Mouse (Mus musculus) ES-E14 (cell line): ENCODE measurements around the gene Gm15056.

Source experiments
- CHD2 ChIP-seq: IDR thresholded peaks from 2 replicates; pipeline ENCODE4 v1.6.1; 2014; ENCODE audit warnings: mild to moderate bottlenecking, low read depth, low read length, inconsistent platforms
- HCFC1 ChIP-seq: IDR thresholded peaks from 2 replicates; pipeline ENCODE4 v1.6.1; 2012; ENCODE audit warnings: low read length, inconsistent platforms, borderline replicate concordance; ENCODE audit not compliant: insufficient read depth
- MAFK ChIP-seq: IDR thresholded peaks from 2 replicates; pipeline ENCODE4 v1.6.1; 2014; ENCODE audit warnings: mild to moderate bottlenecking, low read depth, low read length, inconsistent platforms; ENCODE audit not compliant: insufficient read depth
- ZC3H11A ChIP-seq: IDR thresholded peaks from 2 replicates; pipeline ENCODE4 v1.6.1; 2012; ENCODE audit warnings: low read depth, mild to moderate bottlenecking, inconsistent platforms, low read length, borderline replicate concordance
- ZNF384 ChIP-seq: IDR thresholded peaks from 2 replicates; pipeline ENCODE4 v1.6.1; 2012; ENCODE audit warnings: low read depth, low read length, inconsistent platforms

GRCm38 (mm10) chr8:20902527-20902926 is at the start of gene Gm15056:
- TF ChIP-seq ZC3H11A (no peak), ZNF384 (no peak), MAFK (no peak), HCFC1 (no peak), CHD2 (no peak)
